ENCODE assay signal across 8 mouse cellular contexts in genomic region chr16:62940388-62941003, GRCm38 (mm10).
A peak's percentile ranks its signal among the peaks of the same experiment; 100 is the strongest.
DNase-seq lines count a peak whose midpoint lies in the region; ATAC-seq and TF ChIP-seq lines count a peak whose summit lies in the region.

No protein-coding gene starts in this region.

- H3K9me3 ChIP-seq in embryonic facial prominence, embryonic 11.5 days (replicated peaks; ENCODE audit: control insufficient read depth, low read length) = no peaks in the 10 kb centered on the region
- H3K9me3 ChIP-seq in heart, embryonic 12.5 days (replicated peaks) = no peaks in the 10 kb centered on the region
- H3K9me3 ChIP-seq in kidney, embryonic 16.5 days (ENCODE audit: low read length) = no peaks in the 10 kb centered on the region
- H3K9me3 ChIP-seq in stomach, embryonic 14.5 days (ENCODE audit: control insufficient read depth, low read depth, low read length) = no peaks in the 10 kb centered on the region

- no peaks in the 10 kb centered on the region for H3K27me3 ChIP-seq in embryonic facial prominence, embryonic 11.5 days (ENCODE audit: control insufficient read depth, insufficient read depth, low read length)
- H3K27me3 ChIP-seq in heart, embryonic 12.5 days (replicated peaks) = no peaks in the 10 kb centered on the region
- H3K27me3 ChIP-seq in kidney, embryonic 16.5 days (ENCODE audit: insufficient read depth, low read length) = no peaks in the 10 kb centered on the region
- H3K27me3 ChIP-seq in liver, adult 2 months (ENCODE audit: control insufficient read depth, insufficient read depth, low read length) = no peaks in the 10 kb centered on the region
- no peaks in the 10 kb centered on the region for H3K27me3 ChIP-seq in stomach, embryonic 14.5 days (ENCODE audit: control insufficient read depth, insufficient read depth, low read length)

- no peak overlapping the region for H3K9ac ChIP-seq in embryonic facial prominence, embryonic 11.5 days (replicated peaks; ENCODE audit: low read length)
- H3K9ac ChIP-seq in heart, embryonic 12.5 days = no peak overlapping the region
- no peak overlapping the region for H3K9ac ChIP-seq in kidney, embryonic 16.5 days (replicated peaks; ENCODE audit: low read length)
- H3K9ac ChIP-seq in liver, adult 2 months (ENCODE audit: low read depth, low read length) = no peak overlapping the region
- H3K9ac ChIP-seq in stomach, embryonic 14.5 days (replicated peaks; ENCODE audit: low read depth, low read length) = no peak overlapping the region

- peak; percentile 86 for DNase-seq in 416B (ENCODE audit: low read depth)
- DNase-seq in adrenal gland, postnatal 14 days = peak; percentile 86
- DNase-seq in embryonic facial prominence, embryonic 11.5 days (ENCODE audit: low spot score) = peak; percentile 92
- peak; percentile 58 for DNase-seq in liver, adult 2 months (ENCODE audit: extremely low read depth, low read depth, low spot score)

- no peak overlapping the region for H3K4me2 ChIP-seq in embryonic facial prominence, embryonic 11.5 days (ENCODE audit: low read depth, low read length)
- peak overlapping the region; percentile 39; the same call in 1 of the 2 replicates for H3K4me2 ChIP-seq in heart, embryonic 12.5 days
- peak overlapping the region; percentile 44 for H3K4me2 ChIP-seq in kidney, embryonic 16.5 days (replicated peaks; ENCODE audit: low read depth, low read length)
- no peak overlapping the region for H3K4me2 ChIP-seq in stomach, embryonic 14.5 days (replicated peaks; ENCODE audit: low read depth, low read length)

- WGBS in embryonic facial prominence, embryonic 11.5 days = 24% methylated on average over 16 of the region's 16 CpGs
- WGBS in heart, embryonic 12.5 days = 23% methylated on average over 16 of the region's 16 CpGs
- WGBS in kidney, embryonic 16.5 days = 20% methylated on average over 16 of the region's 16 CpGs
- WGBS in liver, adult 2 months = 18% methylated on average over 16 of the region's 16 CpGs
- WGBS in stomach, embryonic 14.5 days = 18% methylated on average over 16 of the region's 16 CpGs

- H3K27ac ChIP-seq in embryonic facial prominence, embryonic 11.5 days (replicated peaks; ENCODE audit: low read depth, low read length) = no peak overlapping the region
- no peak overlapping the region for H3K27ac ChIP-seq in heart, embryonic 12.5 days (ENCODE audit: poor library complexity, severe bottlenecking)
- no peak overlapping the region for H3K27ac ChIP-seq in kidney, embryonic 16.5 days (ENCODE audit: low read length)
- H3K27ac ChIP-seq in liver, adult 2 months (replicated peaks; ENCODE audit: insufficient read depth, low read depth, low read length) = no peak overlapping the region
- no peak overlapping the region for H3K27ac ChIP-seq in stomach, embryonic 14.5 days (ENCODE audit: low read length)

- H3K4me1 ChIP-seq in embryonic facial prominence, embryonic 11.5 days (ENCODE audit: control insufficient read depth, insufficient read depth, low read length) = no peaks in the 10 kb centered on the region
- no peaks in the 10 kb centered on the region for H3K4me1 ChIP-seq in heart, embryonic 12.5 days (replicated peaks)
- H3K4me1 ChIP-seq in kidney, embryonic 16.5 days (ENCODE audit: insufficient read depth, low read length) = no peaks in the 10 kb centered on the region
- H3K4me1 ChIP-seq in liver, adult 2 months (ENCODE audit: control insufficient read depth, insufficient read depth, low read length) = no peaks in the 10 kb centered on the region
- H3K4me1 ChIP-seq in stomach, embryonic 14.5 days (ENCODE audit: control insufficient read depth, insufficient read depth, low read length) = no peaks in the 10 kb centered on the region; the same call in 1 of the 2 replicates

- no peaks in the 10 kb centered on the region for H3K36me3 ChIP-seq in embryonic facial prominence, embryonic 11.5 days (replicated peaks; ENCODE audit: control insufficient read depth, insufficient read depth, low read depth, low read length)
- H3K36me3 ChIP-seq in heart, embryonic 12.5 days = no peaks in the 10 kb centered on the region
- no peaks in the 10 kb centered on the region for H3K36me3 ChIP-seq in kidney, embryonic 16.5 days (ENCODE audit: insufficient read depth, low read length)
- no peaks in the 10 kb centered on the region for H3K36me3 ChIP-seq in liver, adult 2 months (ENCODE audit: control insufficient read depth, insufficient read depth, low read length)
- no peaks in the 10 kb centered on the region for H3K36me3 ChIP-seq in stomach, embryonic 14.5 days (ENCODE audit: control insufficient read depth, insufficient read depth, low read length)

- peak; percentile 59 for TF ChIP-seq CTCF in liver, adult 2 months (IDR thresholded peaks at IDR 0.05; ENCODE audit: low read depth, low read length)

- H3K4me3 ChIP-seq in embryonic facial prominence, embryonic 11.5 days (ENCODE audit: low read depth, low read length) = no peak overlapping the region
- peak overlapping the region; percentile 33 for H3K4me3 ChIP-seq in heart, embryonic 12.5 days
- no peak overlapping the region for H3K4me3 ChIP-seq in kidney, embryonic 16.5 days (ENCODE audit: low read length)
- peak overlapping the region; percentile 17; the same call in 1 of the 2 replicates for H3K4me3 ChIP-seq in liver, adult 2 months (ENCODE audit: insufficient read depth, low read depth, low read length)
- H3K4me3 ChIP-seq in stomach, embryonic 14.5 days (ENCODE audit: low read depth, low read length) = no peak overlapping the region

- 0 out of 2 replicates have a peak, but pooled peaks have one; percentile 19 for ATAC-seq in embryonic facial prominence, embryonic 11.5 days (replicated peaks; ENCODE audit: insufficient number of reproducible peaks, low FRiP score, low TSS enrichment, low read depth)
- no peak for ATAC-seq in heart, embryonic 12.5 days (ENCODE audit: insufficient number of reproducible peaks, low FRiP score)
- peak; percentile 55; the same call in 1 of the 2 replicates for ATAC-seq in kidney, embryonic 16.5 days (ENCODE audit: low FRiP score, low TSS enrichment)
- peak; percentile 61; the same call in 1 of the 2 replicates for ATAC-seq in monocyte, adult 5-6 weeks (replicated peaks; ENCODE audit: insufficient number of reproducible peaks, low FRiP score, low TSS enrichment, poor library complexity, severe bottlenecking)
- ATAC-seq in stomach, embryonic 14.5 days (ENCODE audit: insufficient number of reproducible peaks, insufficient read depth, low FRiP score, low read depth) = peak; percentile 63; the same call in 1 of the 2 replicates

- no peaks in the 10 kb centered on the region for H3K79me2 ChIP-seq in liver, adult 2 months (ENCODE audit: control insufficient read depth, insufficient read depth, low read length)

- TF ChIP-seq POLR2A in liver, adult 2 months (IDR thresholded peaks at IDR 0.05; ENCODE audit: extremely low read depth, insufficient read depth, low read length) = no peak

Comparison
In these comparisons a context has a peak if more than half of its experiments do, and no peak if none do; other contexts are left out.
1. H3K4me2 ChIP-seq: peak in heart, embryonic 12.5 days (single experiment) and kidney, embryonic 16.5 days (single experiment); none in embryonic facial prominence, embryonic 11.5 days (single experiment) and stomach, embryonic 14.5 days (single experiment).
2. H3K4me3 ChIP-seq: peak in heart, embryonic 12.5 days (single experiment) and liver, adult 2 months (single experiment); none in embryonic facial prominence, embryonic 11.5 days (single experiment), kidney, embryonic 16.5 days (single experiment) and stomach, embryonic 14.5 days (single experiment).
3. Peak in every context shown above with its lines, with median percentiles within 50 percentile points of each other: DNase-seq.